Mouse (Mus musculus): Measurements from ENCODE around the gene Phykpl. TPM values are rescaled to one million over a fixed set of nuclear protein-coding genes. Genes with fewer than 3 reads are reported as not detected.
"Not testable (repeated sequence)": the region's sequence is repeated elsewhere in the genome, so short reads cannot be mapped to it uniquely, and the experiment has no call there.

The Phykpl gene
- polyA plus RNA-seq, 1 experiment from 2014 or later, result 22.2 TPM

GRCm38 (mm10) chr11:51620084-51620483 lies 35.5 kb downstream of the Phykpl start:
- Histone ChIP-seq H3K4me2 (peak overlapping the region; percentile 83), H3K27ac (peak overlapping the region; percentile 61), H3K27me3 (replicated peaks) (no peaks in the 10 kb centered on the region), H3K4me3 (peak overlapping the region; percentile 79), H3K4me1 (peaks cover 61% of the 10 kb centered on the region), H3K9ac (peak overlapping the region; percentile 79), H3K9me3 (replicated peaks) (no peaks in the 10 kb centered on the region), H3K36me3 (peaks cover 40% of the 10 kb centered on the region)
- under 1% methylated on average over 11 of the region's 11 CpGs for WGBS (ENCODE audit: insufficient replicate concordance)
- ATAC-seq, result no peak

- H3K27me3 ChIP-seq (replicated peaks), result no peaks in the 10 kb centered on the region
- peak overlapping the region; percentile 79 for H3K9ac ChIP-seq
These were observed 37.2 kb downstream of the Phykpl start for GRCm38 (mm10) chr11:51621776-51622175.

GRCm38 (mm10) chr11:51622971-51623491 lies 38.5 kb downstream of the Phykpl start:
- H3K4me3 ChIP-seq, result no peak overlapping the region
- H3K27me3 ChIP-seq (replicated peaks), result no peaks in the 10 kb centered on the region
- peaks cover 70% of the 10 kb centered on the region for H3K36me3 ChIP-seq
- no peak for ATAC-seq
- WGBS (ENCODE audit: insufficient replicate concordance), result 76% methylated on average over 7 of the region's 7 CpGs
- no peak overlapping the region for H3K4me2 ChIP-seq
- no peaks in the 10 kb centered on the region for H3K9me3 ChIP-seq (replicated peaks)
- H3K27ac ChIP-seq, result no peak overlapping the region
- peaks cover 52% of the 10 kb centered on the region for H3K4me1 ChIP-seq
- H3K9ac ChIP-seq, result 0 out of 2 replicates have a peak overlapping the region, but pooled peaks have one; percentile 0

More at GRCm38 (mm10) chr11:51621776-51622175, 37.2 kb downstream of the Phykpl start:
- ATAC-seq, result no peak
- Histone ChIP-seq H3K4me2 (peak overlapping the region; percentile 83), H3K9me3 (replicated peaks) (no peaks in the 10 kb centered on the region), H3K4me3 (peak overlapping the region; percentile 79; the same call in 1 of the 2 replicates), H3K36me3 (peaks cover 57% of the 10 kb centered on the region), H3K27ac (no peak overlapping the region), H3K4me1 (peaks cover 58% of the 10 kb centered on the region)
- 87% methylated on average over 2 of the region's 2 CpGs for WGBS (ENCODE audit: insufficient replicate concordance)

- H3K27me3 ChIP-seq (replicated peaks), result no peaks in the 10 kb centered on the region
- H3K9me3 ChIP-seq (replicated peaks), result no peaks in the 10 kb centered on the region
- no peak overlapping the region for H3K4me3 ChIP-seq
- peak overlapping the region; percentile 15; the same call in 1 of the 2 replicates for H3K4me2 ChIP-seq
- H3K9ac ChIP-seq, result peak overlapping the region; percentile 22
- peaks cover 46% of the 10 kb centered on the region for H3K4me1 ChIP-seq
- WGBS (ENCODE audit: insufficient replicate concordance), result 63% methylated on average over 5 of the region's 5 CpGs
- H3K36me3 ChIP-seq, result peaks cover 86% of the 10 kb centered on the region
- peak overlapping the region; percentile 53 for H3K27ac ChIP-seq
- peak; percentile 69; the same call in 1 of the 2 replicates for ATAC-seq
These were observed 40.7 kb downstream of the Phykpl start for GRCm38 (mm10) chr11:51625187-51625820.

- Histone ChIP-seq H3K27me3 (replicated peaks) (no peaks in the 10 kb centered on the region), H3K27ac (no peak overlapping the region), H3K9me3 (replicated peaks) (no peaks in the 10 kb centered on the region), H3K4me3 (no peak overlapping the region), H3K36me3 (peaks cover 80% of the 10 kb centered on the region), H3K4me2 (no peak overlapping the region), H3K9ac (no peak overlapping the region), H3K4me1 (peaks cover 39% of the 10 kb centered on the region)
- WGBS (ENCODE audit: insufficient replicate concordance), result 93% methylated on average over 9 of the region's 9 CpGs
- no peak for ATAC-seq
These were observed 42.9 kb downstream of the Phykpl start for GRCm38 (mm10) chr11:51627425-51627824.

- 84% methylated on average over 8 of the region's 8 CpGs for WGBS (ENCODE audit: insufficient replicate concordance)
- Histone ChIP-seq H3K27ac (no peak overlapping the region), H3K4me3 (no peak overlapping the region), H3K4me1 (peaks cover 41% of the 10 kb centered on the region), H3K9me3 (replicated peaks) (no peaks in the 10 kb centered on the region), H3K9ac (no peak overlapping the region), H3K36me3 (peaks cover 75% of the 10 kb centered on the region), H3K27me3 (replicated peaks) (no peaks in the 10 kb centered on the region), H3K4me2 (no peak overlapping the region)
- ATAC-seq, result no peak
These were observed 43.4 kb downstream of the Phykpl start for GRCm38 (mm10) chr11:51627907-51628306.

- Histone ChIP-seq H3K9me3 (replicated peaks) (no peaks in the 10 kb centered on the region), H3K36me3 (peaks cover 64% of the 10 kb centered on the region), H3K9ac (no peak overlapping the region), H3K27me3 (replicated peaks) (no peaks in the 10 kb centered on the region), H3K4me3 (no peak overlapping the region), H3K4me1 (peaks cover 49% of the 10 kb centered on the region), H3K4me2 (no peak overlapping the region), H3K27ac (no peak overlapping the region)
- WGBS (ENCODE audit: insufficient replicate concordance), result 51% methylated on average over 15 of the region's 15 CpGs
- ATAC-seq, result no peak
These were observed 45.2 kb downstream of the Phykpl start for GRCm38 (mm10) chr11:51629651-51630314.

GRCm38 (mm10) chr11:51632130-51632753 lies 47.7 kb downstream of the Phykpl start:
- WGBS (ENCODE audit: insufficient replicate concordance), result 63% methylated on average over 6 of the region's 6 CpGs
- H3K4me1 ChIP-seq, result peaks cover 56% of the 10 kb centered on the region
- peaks cover 39% of the 10 kb centered on the region for H3K36me3 ChIP-seq
- H3K27me3 ChIP-seq (replicated peaks), result no peaks in the 10 kb centered on the region
- no peak overlapping the region for H3K27ac ChIP-seq
- H3K4me3 ChIP-seq, result no peak overlapping the region
- ATAC-seq, result no peak
- H3K9ac ChIP-seq, result no peak overlapping the region
- no peak overlapping the region for H3K4me2 ChIP-seq
- no peaks in the 10 kb centered on the region for H3K9me3 ChIP-seq (replicated peaks)

GRCm38 (mm10) chr11:51633200-51633599 lies 48.6 kb downstream of the Phykpl start:
- not testable (repeated sequence) for H3K4me3 ChIP-seq; H3K9ac ChIP-seq; H3K9me3 ChIP-seq (replicated peaks); H3K27me3 ChIP-seq (replicated peaks); H3K27ac ChIP-seq; ATAC-seq; H3K4me2 ChIP-seq
- WGBS (ENCODE audit: insufficient replicate concordance), result 67% methylated on average over 7 of the region's 7 CpGs
- Histone ChIP-seq H3K4me1 (peaks cover 66% of the 10 kb centered on the region), H3K36me3 (peaks cover 30% of the 10 kb centered on the region)

GRCm38 (mm10) chr11:51633721-51634120 lies 49.2 kb downstream of the Phykpl start:
- ATAC-seq, result no peak
- Histone ChIP-seq H3K9ac (no peak overlapping the region), H3K4me2 (no peak overlapping the region), H3K27ac (no peak overlapping the region), H3K4me3 (no peak overlapping the region), H3K36me3 (peaks cover 26% of the 10 kb centered on the region), H3K4me1 (peaks cover 71% of the 10 kb centered on the region), H3K27me3 (replicated peaks) (no peaks in the 10 kb centered on the region), H3K9me3 (replicated peaks) (no peaks in the 10 kb centered on the region)
- 82% methylated on average over 3 of the region's 3 CpGs for WGBS (ENCODE audit: insufficient replicate concordance)

- ATAC-seq, result peak; percentile 35
- peaks cover 66% of the 10 kb centered on the region for H3K4me1 ChIP-seq
These were observed 50.6 kb downstream of the Phykpl start for GRCm38 (mm10) chr11:51635127-51635524.

More at GRCm38 (mm10) chr11:51635127-51635524, 50.6 kb downstream of the Phykpl start:
- Histone ChIP-seq H3K36me3 (peaks cover 15% of the 10 kb centered on the region; the same call in 1 of the 2 replicates), H3K9me3 (replicated peaks) (no peaks in the 10 kb centered on the region), H3K4me3 (peak overlapping the region; percentile 72), H3K27me3 (replicated peaks) (no peaks in the 10 kb centered on the region), H3K9ac (peak overlapping the region; percentile 80), H3K27ac (peak overlapping the region; percentile 93), H3K4me2 (peak overlapping the region; percentile 88)
- WGBS (ENCODE audit: insufficient replicate concordance), result 4% methylated on average over 6 of the region's 6 CpGs

Measured in liver, embryonic 12.5 days (tissue).